7 mouse cellular contexts compared by ENCODE assay signal in genomic region chr1:43446089-43446533, GRCm38 (mm10). TPM values are rescaled to one million over a fixed set of nuclear protein-coding genes. Genes with fewer than 3 reads are reported as not detected.
DNase-seq lines count a peak whose midpoint lies in the region; ATAC-seq and TF ChIP-seq lines count a peak whose summit lies in the region.

No protein-coding gene starts in this region.

- peaks cover 5% of the 10 kb centered on the region; the same call in 1 of the 2 replicates for H3K4me1 ChIP-seq in cerebellum, adult 2 months (ENCODE audit: control insufficient read depth, insufficient read depth, low read length)
- H3K4me1 ChIP-seq in hindbrain, embryonic 14.5 days (replicated peaks; ENCODE audit: control insufficient read depth, insufficient read depth, low read length), result peaks cover 29% of the 10 kb centered on the region
- peaks cover 44% of the 10 kb centered on the region for H3K4me1 ChIP-seq in limb, embryonic 12.5 days (replicated peaks)
- H3K4me1 ChIP-seq in midbrain, embryonic 11.5 days (ENCODE audit: control insufficient read depth, insufficient read depth, low read length), result peaks cover 8% of the 10 kb centered on the region
- peaks cover 9% of the 10 kb centered on the region; the same call in 1 of the 2 replicates for H3K4me1 ChIP-seq in spleen, adult 2 months (ENCODE audit: control insufficient read depth, insufficient read depth, insufficient read length)

- no peaks in the 10 kb centered on the region for H3K9me3 ChIP-seq in hindbrain, embryonic 14.5 days (ENCODE audit: control insufficient read depth, low read length)
- no peaks in the 10 kb centered on the region for H3K9me3 ChIP-seq in limb, embryonic 12.5 days
- H3K9me3 ChIP-seq in midbrain, embryonic 11.5 days (ENCODE audit: control insufficient read depth, low read length), result no peaks in the 10 kb centered on the region

- ATAC-seq in hindbrain, embryonic 14.5 days (ENCODE audit: low FRiP score), result peak; percentile 80
- ATAC-seq in limb, embryonic 12.5 days (ENCODE audit: insufficient number of reproducible peaks, insufficient read depth, low FRiP score, low TSS enrichment, low read depth), result peak; percentile 70
- ATAC-seq in midbrain, embryonic 11.5 days (ENCODE audit: low FRiP score), result peak; percentile 76

- no peak for TF ChIP-seq POLR2A in cerebellum, adult 2 months (IDR thresholded peaks at IDR 0.05; ENCODE audit: borderline replicate concordance, insufficient read depth, low read length)
- TF ChIP-seq POLR2A in spleen, adult 2 months (IDR thresholded peaks at IDR 0.05; ENCODE audit: low read depth, low read length), result no peak

- H3K36me3 ChIP-seq in hindbrain, embryonic 14.5 days (replicated peaks; ENCODE audit: control insufficient read depth, insufficient read depth), result no peaks in the 10 kb centered on the region
- peaks cover 3% of the 10 kb centered on the region; the same call in 1 of the 2 replicates for H3K36me3 ChIP-seq in limb, embryonic 12.5 days
- H3K36me3 ChIP-seq in midbrain, embryonic 11.5 days (ENCODE audit: control insufficient read depth, insufficient read depth, low read length), result no peaks in the 10 kb centered on the region
- no peaks in the 10 kb centered on the region; the same call in 1 of the 2 replicates for H3K36me3 ChIP-seq in spleen, adult 2 months (ENCODE audit: control insufficient read depth, insufficient read depth, low read length)

- WGBS in cerebellum, adult 2 months, result 0% methylated on average over 43 of the region's 44 CpGs
- under 1% methylated on average over 37 of the region's 44 CpGs for WGBS in hindbrain, embryonic 14.5 days
- WGBS in limb, embryonic 12.5 days, result under 1% methylated on average over 44 of the region's 44 CpGs
- WGBS in midbrain, embryonic 11.5 days, result 1% methylated on average over 39 of the region's 44 CpGs
- WGBS in spleen, adult 2 months, result under 1% methylated on average over 44 of the region's 44 CpGs

- peak overlapping the region; percentile 95 for H3K9ac ChIP-seq in hindbrain, embryonic 14.5 days
- peak overlapping the region; percentile 97 for H3K9ac ChIP-seq in limb, embryonic 12.5 days (replicated peaks)
- peak overlapping the region; percentile 98 for H3K9ac ChIP-seq in midbrain, embryonic 11.5 days (ENCODE audit: low read length)

- H3K4me3 ChIP-seq in cerebellum, adult 2 months (replicated peaks; ENCODE audit: insufficient read depth, low read depth, low read length), result peak overlapping the region; percentile 70
- H3K4me3 ChIP-seq in hindbrain, embryonic 14.5 days (replicated peaks; ENCODE audit: low read length), result peak overlapping the region; percentile 94
- H3K4me3 ChIP-seq in limb, embryonic 12.5 days (replicated peaks), result peak overlapping the region; percentile 95
- H3K4me3 ChIP-seq in midbrain, embryonic 11.5 days (ENCODE audit: low read depth, low read length), result peak overlapping the region; percentile 95
- H3K4me3 ChIP-seq in spleen, adult 2 months (ENCODE audit: extremely low read depth, insufficient read depth, insufficient read length), result peak overlapping the region; percentile 79

- H3K27me3 ChIP-seq in cerebellum, adult 2 months (ENCODE audit: control insufficient read depth, insufficient read depth, low read length), result no peaks in the 10 kb centered on the region
- H3K27me3 ChIP-seq in hindbrain, embryonic 14.5 days (ENCODE audit: control insufficient read depth, insufficient read depth, low read length), result no peaks in the 10 kb centered on the region
- H3K27me3 ChIP-seq in limb, embryonic 12.5 days, result no peaks in the 10 kb centered on the region
- no peaks in the 10 kb centered on the region for H3K27me3 ChIP-seq in midbrain, embryonic 11.5 days (ENCODE audit: control insufficient read depth, insufficient read depth, low read length)
- H3K27me3 ChIP-seq in spleen, adult 2 months (ENCODE audit: control insufficient read depth, insufficient read depth, low read length), result peaks cover 4% of the 10 kb centered on the region; the same call in 1 of the 2 replicates

- H3K4me2 ChIP-seq in hindbrain, embryonic 14.5 days (replicated peaks), result peak overlapping the region; percentile 86
- peak overlapping the region; percentile 88 for H3K4me2 ChIP-seq in limb, embryonic 12.5 days
- peak overlapping the region; percentile 60 for H3K4me2 ChIP-seq in midbrain, embryonic 11.5 days

- TF ChIP-seq CTCF in cerebellum, adult 2 months (IDR thresholded peaks at IDR 0.05; ENCODE audit: borderline replicate concordance, insufficient read depth, low read depth, low read length), result no peak
- no peak for TF ChIP-seq CTCF in spleen, adult 2 months (IDR thresholded peaks at IDR 0.05; ENCODE audit: extremely low read depth, insufficient read depth, insufficient read length, insufficient replicate concordance)

- peak overlapping the region; percentile 62 for H3K27ac ChIP-seq in cerebellum, adult 2 months (ENCODE audit: insufficient read depth, low read length)
- peak overlapping the region; percentile 91 for H3K27ac ChIP-seq in hindbrain, embryonic 14.5 days
- H3K27ac ChIP-seq in limb, embryonic 12.5 days, result peak overlapping the region; percentile 98
- peak overlapping the region; percentile 82 for H3K27ac ChIP-seq in midbrain, embryonic 11.5 days (ENCODE audit: low read depth, low read length)
- H3K27ac ChIP-seq in spleen, adult 2 months (ENCODE audit: insufficient read depth, low read length), result peak overlapping the region; percentile 78

- peak; percentile 56 for DNase-seq in T-cell, adult 2 months (ENCODE audit: low spot score)
- DNase-seq in cerebellum, adult 2 months, result peak; percentile 70 to 73
- DNase-seq in gastrocnemius, adult 18-20 months (ENCODE audit: low spot score), result peak; percentile 60
- DNase-seq in hindbrain, embryonic 14.5 days (ENCODE audit: low spot score), result peak; percentile 35
- peak; percentile 96 for DNase-seq in midbrain, embryonic 11.5 days (ENCODE audit: low spot score, missing footprints)
- peak in 1 of 2 experiments; percentile 67 for DNase-seq in spleen, adult 2 months (ENCODE audit: low read depth in 1 of 2, low spot score in 2 of 2)

RNA-seq across cellular contexts. Expression of gene Nck2, which starts 1.7 kb away (rescaled TPM):
- 21.0 and 23.1 TPM in 2 replicates for polyA plus RNA-seq in cerebellum, adult 2 months (2012; rRNA removed)
- total RNA-seq in gastrocnemius, adult 18-20 months (2021), result 10 to 100 TPM; 17.2 to 17.8 TPM
- 37.9 and 40.4 TPM in 2 replicates for polyA plus RNA-seq in hindbrain, embryonic 14.5 days (2014; fragmentation: Nextera tagmentation; extraction: Ambion mirVana)
- polyA plus RNA-seq in limb, embryonic 12.5 days (2016; fragmentation: Nextera tagmentation; extraction: Ambion mirVana), result 63.2 and 63.8 TPM in 2 replicates
- 30.2 and 33.6 TPM in 2 replicates for polyA plus RNA-seq in midbrain, embryonic 11.5 days (2014; fragmentation: Nextera tagmentation; extraction: Ambion mirVana)
- polyA plus RNA-seq in spleen, adult 2 months (2012; rRNA removed), result 15.9 and 22.9 TPM in 2 replicates
